Mouse (Mus musculus): ENCODE results near the gene Thbs2. TPM values are rescaled to one million over a fixed set of nuclear protein-coding genes. Genes with fewer than 3 reads are reported as not detected.

Thbs2 gene
- 1 to 10 TPM in 1 of 2 experiments, under 1 TPM in 1; 0.71 to 5.4 TPM for polyA plus RNA-seq (2012; fragmentation: generic; extraction: Trizol)

DNA sequence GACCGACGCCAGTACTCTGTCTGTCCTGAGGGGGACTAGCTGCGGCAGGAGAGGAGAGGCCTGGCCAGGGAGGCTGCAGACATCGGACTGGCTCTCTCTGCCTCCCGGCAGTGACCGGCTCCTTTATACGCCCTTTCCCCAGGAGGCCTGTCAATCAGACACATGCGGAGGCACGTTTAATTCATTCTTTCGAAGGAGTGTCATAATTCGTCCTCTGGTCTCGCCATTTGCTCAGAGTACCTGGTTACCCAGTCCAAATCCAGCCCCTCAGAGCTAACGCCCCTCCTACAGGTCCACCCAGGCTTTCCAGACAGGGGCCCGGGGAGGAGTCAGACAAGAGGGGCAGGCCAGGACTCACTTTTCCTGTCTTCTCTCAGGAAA is at the start of gene Thbs2:
Gene Thbs2, minus strand, starts transcription at position 242 of the 381 bp plus-strand sequence.

Other genes starting within 250 kb of the Thbs2 start
- gene Wdr27, start 248.9 kb upstream of the Thbs2 start, polyA plus RNA-seq (2012; fragmentation: generic; extraction: Trizol) = 10 to 100 TPM in 1 of 2 experiments, 1 to 10 TPM in 1; 7.0 to 27.4 TPM
- gene 1600012H06Rik, start 248.9 kb upstream of the Thbs2 start, polyA plus RNA-seq (2012; fragmentation: generic; extraction: Trizol) = 10 to 100 TPM in 1 of 2 experiments, 1 to 10 TPM in 1; 3.0 to 14.7 TPM